Mouse (Mus musculus) neural tube, embryonic 15.5 days (tissue): ENCODE data around the gene Mta3. TPM values are rescaled to one million over a fixed set of nuclear protein-coding genes. Genes with fewer than 3 reads are reported as not detected.

ENCODE experiments used
- ATAC-seq: fragments of 200-750 bp; cut with Nextera tagmentation; 2 replicates; pipeline ENCODE4 v1.8.0; 2017; ENCODE audit warnings: mild to moderate bottlenecking, moderate TSS enrichment, moderate library complexity; ENCODE audit not compliant: low FRiP score
- H3K27ac ChIP-seq: fragments of 300-500 bp; sonication (generic); replicated peaks from 2 replicates; pipeline ENCODE4 v1.5.1; 2015; ENCODE audit warnings: mild to moderate bottlenecking, inconsistent platforms
- H3K27me3 ChIP-seq: fragments of 300-500 bp; sonication (generic); replicated peaks from 2 replicates; pipeline ENCODE4 v1.6.1; 2015; ENCODE audit warnings: inconsistent platforms
- H3K36me3 ChIP-seq: fragments of 300-500 bp; sonication (generic); 2 replicates; pipeline ENCODE4 v1.6.1; 2015; ENCODE audit warnings: inconsistent platforms
- H3K4me1 ChIP-seq: fragments of 300-500 bp; sonication (generic); 2 replicates; pipeline ENCODE4 v1.6.1; 2015; ENCODE audit warnings: inconsistent platforms
- H3K4me2 ChIP-seq: fragments of 300-500 bp; sonication (generic); 2 replicates; pipeline ENCODE4 v1.6.1; 2015; ENCODE audit warnings: inconsistent platforms, mild to moderate bottlenecking, moderate library complexity
- H3K4me3 ChIP-seq: fragments of 300-500 bp; sonication (generic); replicated peaks from 2 replicates; pipeline ENCODE4 v1.5.1; 2015; ENCODE audit warnings: mild to moderate bottlenecking, inconsistent platforms
- H3K9ac ChIP-seq: fragments of 300-500 bp; sonication (generic); replicated peaks from 2 replicates; pipeline ENCODE4 v1.6.1; 2015; ENCODE audit warnings: mild to moderate bottlenecking, inconsistent platforms
- H3K9me3 ChIP-seq: fragments of 300-500 bp; sonication (generic); replicated peaks from 2 replicates; pipeline ENCODE4 v1.6.1; 2016; ENCODE audit warnings: inconsistent platforms
- WGBS: fragments of 180-500 bp; shearing (Covaris S2); methylation state at CpG from one replicate; pipeline ENCODE4 v1.1.7; 2015; ENCODE audit warnings: mixed read lengths; 5-methylcytosine and 5-hydroxymethylcytosine counted together
- polyA plus RNA-seq: library from polyadenylated mRNA; unstranded; fragments of >200 nt; fragmentation: Nextera tagmentation; extraction: Ambion mirVana; gene quantifications from 2 replicates; pipeline ENCODE4 v1.2.1, GENCODE M21; 2015

Mta3 gene
- polyA plus RNA-seq, 1 experiment from 2014 or later: 34.8 TPM

DNA sequence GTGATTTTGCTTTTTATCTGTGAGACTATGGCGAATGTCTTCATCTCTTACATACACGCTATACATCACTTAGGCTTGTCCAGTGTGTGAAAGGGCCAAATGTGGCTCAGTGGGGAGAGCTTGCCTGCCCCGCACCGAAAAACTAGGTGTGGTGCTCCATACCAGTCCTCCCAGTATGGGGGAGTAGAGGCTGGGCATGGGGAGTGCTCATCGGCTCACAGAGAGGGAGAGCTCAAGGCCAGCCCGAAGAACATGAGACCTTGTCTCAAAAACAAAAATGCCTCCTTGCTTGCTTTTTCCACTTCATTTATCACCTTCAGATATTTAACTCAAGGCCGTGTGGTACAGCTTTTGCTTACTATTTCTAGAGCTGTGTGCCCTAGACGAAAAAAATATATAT lies 4.7 kb downstream of the Mta3 start:
- H3K27ac ChIP-seq: no peak overlapping the region
- ATAC-seq: no peak
- peaks cover 20% of the 10 kb centered on the region for H3K36me3 ChIP-seq
- H3K27me3 ChIP-seq: no peaks in the 10 kb centered on the region
- H3K4me3 ChIP-seq: no peak overlapping the region
- H3K4me2 ChIP-seq: no peak overlapping the region
- peaks cover 17% of the 10 kb centered on the region for H3K4me1 ChIP-seq
- no peaks in the 10 kb centered on the region for H3K9me3 ChIP-seq
- 93% methylated on average over 8 of the region's 8 CpGs for WGBS
- no peak overlapping the region for H3K9ac ChIP-seq

DNA sequence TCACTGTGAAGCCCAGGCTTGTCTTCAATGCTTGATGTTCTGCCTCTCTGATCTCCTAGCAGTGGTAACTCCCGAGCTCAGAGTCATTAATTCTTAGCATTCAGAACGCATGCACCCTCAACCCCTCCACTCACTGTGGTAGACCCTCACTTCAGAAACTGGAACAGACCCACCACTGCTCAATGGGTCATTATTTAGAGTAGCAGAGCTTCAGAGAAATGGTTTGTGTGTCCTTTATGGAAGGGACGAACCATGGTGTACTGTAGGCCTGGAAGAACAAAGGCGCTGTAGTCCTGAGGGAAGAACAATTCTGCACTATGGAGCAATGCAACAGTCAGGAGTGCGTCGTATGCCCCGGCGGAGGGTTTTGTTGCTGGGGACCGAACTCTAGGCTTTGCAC lies 6.4 kb downstream of the Mta3 start:
- Histone ChIP-seq H3K27ac (no peak overlapping the region), H3K4me3 (no peak overlapping the region), H3K4me2 (no peak overlapping the region), H3K9me3 (no peaks in the 10 kb centered on the region), H3K27me3 (no peaks in the 10 kb centered on the region), H3K4me1 (peaks cover 6% of the 10 kb centered on the region), H3K36me3 (peaks cover 35% of the 10 kb centered on the region), H3K9ac (no peak overlapping the region)
- no peak for ATAC-seq
- 91% methylated on average over 9 of the region's 9 CpGs for WGBS

DNA sequence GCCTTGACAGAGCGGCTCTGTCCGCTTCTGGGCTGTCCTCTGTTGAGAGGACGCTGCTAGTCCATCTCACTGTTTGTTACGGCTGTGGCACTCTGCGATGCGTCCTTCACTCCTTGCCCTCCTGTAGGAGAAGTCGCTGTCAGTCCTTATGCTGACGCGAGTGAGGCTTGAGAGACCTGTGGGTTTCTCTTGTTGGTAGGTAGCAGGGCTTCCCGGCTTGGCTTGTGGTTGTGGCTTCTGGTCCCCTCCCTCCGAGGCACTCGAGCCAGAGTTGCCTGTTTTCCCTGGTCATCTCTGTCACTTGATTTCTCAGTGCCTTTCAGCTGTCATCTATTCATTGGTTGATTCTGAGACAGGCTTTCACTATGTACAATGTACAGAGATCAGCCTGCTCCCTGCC lies 14.5 kb downstream of the Mta3 start:
- WGBS: 86% methylated on average over 12 of the region's 12 CpGs
- Histone ChIP-seq H3K4me1 (peaks cover 8% of the 10 kb centered on the region), H3K27me3 (no peaks in the 10 kb centered on the region), H3K27ac (no peak overlapping the region), H3K9ac (no peak overlapping the region), H3K36me3 (peaks cover 30% of the 10 kb centered on the region), H3K9me3 (no peaks in the 10 kb centered on the region), H3K4me3 (no peak overlapping the region), H3K4me2 (no peak overlapping the region)
- no peak for ATAC-seq

DNA sequence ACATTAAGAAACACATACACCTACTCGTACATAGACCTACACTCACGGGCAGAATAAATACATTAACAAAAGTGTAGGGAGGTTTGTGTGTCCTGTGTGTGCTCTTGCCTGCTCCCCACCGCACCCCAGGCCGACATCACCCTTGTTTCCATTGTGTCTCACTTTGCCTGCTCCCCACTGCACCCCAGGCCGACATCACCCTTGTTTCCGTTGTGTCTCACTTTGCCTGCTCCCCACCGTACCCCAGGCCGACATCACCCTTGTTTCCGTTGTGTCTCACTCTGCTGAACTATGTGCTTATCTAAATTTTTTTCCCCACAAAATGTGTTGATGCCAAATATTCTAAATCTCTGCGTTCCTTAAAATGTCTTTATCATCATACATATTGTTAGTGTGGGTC lies 15.2 kb downstream of the Mta3 start:
- no peak for ATAC-seq
- Histone ChIP-seq H3K27me3 (no peaks in the 10 kb centered on the region), H3K4me2 (no peak overlapping the region), H3K27ac (no peak overlapping the region), H3K36me3 (peaks cover 26% of the 10 kb centered on the region), H3K4me1 (peaks cover 8% of the 10 kb centered on the region), H3K9me3 (no peaks in the 10 kb centered on the region), H3K9ac (no peak overlapping the region), H3K4me3 (no peak overlapping the region)
- 98% methylated on average over 10 of the region's 10 CpGs for WGBS

DNA sequence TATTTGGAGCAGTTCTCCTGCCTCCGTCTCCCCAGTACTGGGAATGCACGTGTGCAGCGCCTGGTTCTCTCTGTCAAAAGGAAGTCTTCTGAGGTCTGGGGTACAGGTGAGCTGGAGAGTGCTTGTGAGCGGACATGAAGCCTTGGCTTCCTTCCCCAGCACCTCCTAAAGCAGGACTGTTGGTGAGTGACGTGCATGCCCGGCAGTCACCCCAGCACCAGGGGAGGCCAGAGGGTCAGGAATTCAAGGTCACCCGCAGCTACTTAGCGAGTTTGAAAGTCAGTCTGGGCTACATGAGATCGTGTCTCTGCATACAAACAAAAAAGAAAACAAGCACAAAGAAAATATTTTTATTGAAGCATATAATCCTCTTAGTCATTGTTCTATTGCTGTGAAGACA lies 17.1 kb downstream of the Mta3 start:
- Histone ChIP-seq H3K9ac (no peak overlapping the region; the same call in 1 of the 2 replicates), H3K27ac (peak overlapping the region; percentile 45; the same call in 1 of the 2 replicates), H3K36me3 (peaks cover 7% of the 10 kb centered on the region), H3K9me3 (no peaks in the 10 kb centered on the region), H3K4me3 (no peak overlapping the region), H3K4me2 (no peak overlapping the region), H3K4me1 (peaks cover 8% of the 10 kb centered on the region), H3K27me3 (no peaks in the 10 kb centered on the region)
- no peak for ATAC-seq
- 77% methylated on average over 9 of the region's 9 CpGs for WGBS

DNA sequence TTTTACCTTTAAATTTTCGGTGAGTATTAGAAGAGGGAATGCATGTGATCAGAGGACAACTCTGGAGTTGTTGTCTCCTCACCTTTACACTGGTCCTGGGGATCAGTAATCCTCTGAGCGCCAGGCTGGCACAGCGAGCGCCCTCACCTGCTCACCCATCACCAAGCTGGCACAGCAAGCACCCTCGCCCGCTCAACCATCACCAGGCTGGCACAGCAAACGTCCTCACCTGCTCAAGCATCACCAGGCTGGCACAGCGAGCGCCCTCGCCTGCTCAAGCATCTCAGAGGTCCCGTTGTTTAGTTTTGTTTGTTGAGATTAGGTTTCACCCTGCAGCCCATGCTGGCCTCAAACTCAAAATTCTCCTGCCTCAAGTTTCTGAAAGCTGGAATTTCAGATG lies 20.5 kb downstream of the Mta3 start:
- ATAC-seq: no peak
- H3K36me3 ChIP-seq: no peaks in the 10 kb centered on the region

DNA sequence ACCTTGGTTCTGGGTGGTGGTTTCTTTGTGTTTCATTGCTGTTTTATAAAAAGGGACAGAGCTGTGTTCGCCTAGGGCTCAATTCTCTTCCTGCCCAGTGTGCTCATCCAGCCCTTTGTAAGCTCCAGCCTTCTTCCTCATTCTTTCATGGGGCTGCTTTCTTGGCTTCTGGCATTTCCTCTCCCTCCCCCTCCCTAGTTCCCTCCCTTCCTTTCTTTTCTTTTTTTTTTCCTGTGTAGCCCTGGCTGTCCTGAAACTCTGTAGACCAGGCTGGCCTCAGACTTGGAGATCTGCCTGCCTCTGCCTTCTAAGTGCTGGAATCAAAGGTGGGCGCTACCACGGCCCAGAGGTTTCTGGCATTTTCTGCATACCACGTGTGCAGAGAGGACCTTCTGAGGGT lies 21.7 kb downstream of the Mta3 start:
- H3K4me1 ChIP-seq: peaks cover 4% of the 10 kb centered on the region
- H3K4me2 ChIP-seq: no peak overlapping the region
- H3K27ac ChIP-seq: no peak overlapping the region
- ATAC-seq: no peak
- H3K4me3 ChIP-seq: no peak overlapping the region
- no peaks in the 10 kb centered on the region for H3K27me3 ChIP-seq
- 94% methylated on average over 4 of the region's 4 CpGs for WGBS
- H3K36me3 ChIP-seq: no peaks in the 10 kb centered on the region
- no peak overlapping the region for H3K9ac ChIP-seq
- no peaks in the 10 kb centered on the region for H3K9me3 ChIP-seq

More for the DNA sequence above, 20.5 kb downstream of the Mta3 start:
- Histone ChIP-seq H3K9ac (no peak overlapping the region), H3K27ac (no peak overlapping the region), H3K4me2 (no peak overlapping the region), H3K27me3 (no peaks in the 10 kb centered on the region), H3K4me3 (no peak overlapping the region), H3K4me1 (peaks cover 8% of the 10 kb centered on the region), H3K9me3 (no peaks in the 10 kb centered on the region)
- WGBS: 94% methylated on average over 11 of the region's 11 CpGs

DNA sequence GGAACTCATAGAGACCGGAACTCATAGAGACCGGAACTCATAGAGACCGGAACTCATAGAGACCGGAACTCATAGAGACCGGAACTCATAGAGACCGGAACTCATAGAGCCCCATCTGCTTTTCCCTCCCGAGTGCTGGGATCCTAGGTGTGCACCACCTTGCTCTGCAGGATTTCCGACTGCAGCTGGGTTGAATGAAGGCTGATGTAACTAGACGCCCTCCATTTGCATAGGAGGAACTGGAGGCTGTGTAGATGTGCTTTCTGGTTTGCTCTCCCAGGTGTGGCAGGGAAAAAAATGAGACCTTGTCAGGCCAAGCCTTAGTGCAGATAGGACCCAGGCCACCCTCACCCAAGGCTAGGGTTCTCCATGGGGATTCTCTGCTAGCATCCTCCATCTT lies 23.1 kb downstream of the Mta3 start:
- Histone ChIP-seq H3K9ac (no peak overlapping the region), H3K4me1 (no peaks in the 10 kb centered on the region), H3K4me2 (no peak overlapping the region), H3K27ac (no peak overlapping the region), H3K36me3 (no peaks in the 10 kb centered on the region), H3K4me3 (no peak overlapping the region), H3K9me3 (no peaks in the 10 kb centered on the region), H3K27me3 (no peaks in the 10 kb centered on the region)
- 96% methylated on average over 9 of the region's 9 CpGs for WGBS
- ATAC-seq: no peak

DNA sequence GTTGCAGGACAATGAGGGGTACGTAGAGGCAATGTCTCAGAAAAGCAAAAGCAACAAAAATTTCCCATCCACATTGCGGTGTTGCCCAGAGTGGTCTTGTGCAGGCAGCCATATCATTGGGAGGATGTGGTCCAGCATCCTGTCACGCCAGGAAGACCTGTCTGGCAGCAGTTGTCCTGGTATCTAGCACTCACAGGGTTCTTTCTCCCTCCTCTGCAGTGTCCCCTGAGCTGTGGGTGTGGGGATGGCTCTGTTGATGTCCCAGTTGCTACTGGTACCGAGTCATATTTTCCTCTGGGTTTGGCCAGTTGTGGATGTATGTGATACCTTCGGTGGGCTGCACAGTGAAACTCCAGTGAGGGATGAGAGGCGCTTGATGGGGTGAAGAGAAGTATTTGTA lies 24.2 kb downstream of the Mta3 start:
- Histone ChIP-seq H3K36me3 (no peaks in the 10 kb centered on the region), H3K4me2 (no peak overlapping the region), H3K27ac (no peak overlapping the region), H3K27me3 (no peaks in the 10 kb centered on the region), H3K9ac (no peak overlapping the region), H3K9me3 (no peaks in the 10 kb centered on the region), H3K4me1 (peaks cover 4% of the 10 kb centered on the region; the same call in 1 of the 2 replicates), H3K4me3 (no peak overlapping the region)
- ATAC-seq: no peak
- 94% methylated on average over 6 of the region's 6 CpGs for WGBS

DNA sequence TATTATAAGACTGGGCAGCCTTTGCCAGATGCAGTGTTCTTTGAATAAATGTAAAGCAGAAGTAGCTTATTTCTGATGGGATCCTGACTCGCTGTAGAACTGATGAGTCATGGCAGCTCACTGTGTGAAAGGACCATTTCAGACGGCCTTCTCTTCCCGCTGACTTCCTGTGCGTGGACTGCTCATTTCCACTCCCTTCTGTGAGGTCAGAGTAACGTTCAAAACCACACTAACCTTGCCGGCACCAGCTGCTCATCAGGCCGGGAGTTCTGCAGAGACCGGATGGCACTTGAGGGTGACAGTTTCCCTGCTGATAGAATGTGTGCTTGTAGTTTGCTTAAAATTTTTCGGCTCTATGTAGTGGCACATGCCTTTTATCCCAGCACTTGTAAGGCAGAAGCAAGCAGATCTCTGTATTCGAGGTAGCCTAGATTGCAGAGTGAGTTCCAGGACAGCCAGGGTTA lies 26.2 kb downstream of the Mta3 start:
- no peaks in the 10 kb centered on the region for H3K27me3 ChIP-seq
- no peak overlapping the region for H3K27ac ChIP-seq
- H3K4me2 ChIP-seq: no peak overlapping the region
- H3K36me3 ChIP-seq: no peaks in the 10 kb centered on the region
- no peak for ATAC-seq
- H3K4me3 ChIP-seq: no peak overlapping the region
- WGBS: 68% methylated on average over 10 of the region's 10 CpGs
- H3K9ac ChIP-seq: no peak overlapping the region
- no peaks in the 10 kb centered on the region for H3K9me3 ChIP-seq
- peaks cover 4% of the 10 kb centered on the region; the same call in 1 of the 2 replicates for H3K4me1 ChIP-seq

DNA sequence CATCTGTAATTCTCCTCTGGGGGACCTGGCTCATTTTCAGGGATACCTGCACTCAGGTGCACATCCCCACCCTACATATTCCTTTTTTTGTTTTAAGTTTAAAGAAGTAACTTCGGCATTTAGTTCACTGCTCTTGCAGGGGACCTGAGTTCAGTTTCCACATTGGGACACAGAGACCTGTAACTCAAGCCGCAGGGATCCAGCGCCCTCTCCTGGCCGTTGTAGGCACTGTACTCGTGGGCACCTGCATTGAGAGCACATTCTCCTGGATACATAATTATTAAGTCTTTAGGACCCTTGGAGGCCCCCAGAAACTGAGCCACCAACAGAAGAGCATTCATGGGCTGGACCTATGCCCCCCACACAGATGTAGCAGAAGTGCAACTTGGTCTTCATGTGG lies 26.8 kb downstream of the Mta3 start:
- no peak for ATAC-seq
- Histone ChIP-seq H3K9ac (no peak overlapping the region), H3K9me3 (no peaks in the 10 kb centered on the region), H3K27ac (no peak overlapping the region), H3K4me3 (no peak overlapping the region), H3K4me2 (no peak overlapping the region), H3K4me1 (peaks cover 4% of the 10 kb centered on the region; the same call in 1 of the 2 replicates), H3K27me3 (no peaks in the 10 kb centered on the region), H3K36me3 (no peaks in the 10 kb centered on the region)
- WGBS: 48% methylated on average over 5 of the region's 5 CpGs

DNA sequence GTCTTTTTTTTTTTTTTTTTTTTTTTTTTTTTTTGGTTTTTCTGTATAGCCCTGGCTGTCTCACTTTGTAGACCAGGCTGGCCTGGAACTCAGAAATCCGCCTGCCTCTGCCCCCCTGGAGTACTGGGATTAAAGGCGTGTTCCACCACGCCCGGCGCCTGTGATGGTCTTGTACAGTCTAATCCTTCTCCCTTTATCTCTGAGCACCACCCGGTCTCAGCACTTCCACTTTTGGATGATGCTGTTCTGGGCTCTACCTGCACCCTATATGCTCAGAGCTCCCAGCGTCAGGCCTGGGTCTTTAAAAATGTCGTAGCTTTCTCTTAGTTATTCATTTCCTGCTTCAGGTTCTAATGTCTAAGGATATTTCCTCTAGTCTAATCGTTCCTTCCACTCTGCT lies 30.7 kb downstream of the Mta3 start:
- WGBS: 92% methylated on average over 9 of the region's 9 CpGs
- Histone ChIP-seq H3K4me1 (peaks cover 8% of the 10 kb centered on the region; the same call in 1 of the 2 replicates), H3K4me3 (no peak overlapping the region), H3K9me3 (no peaks in the 10 kb centered on the region), H3K36me3 (peaks cover 9% of the 10 kb centered on the region), H3K27ac (no peak overlapping the region), H3K27me3 (no peaks in the 10 kb centered on the region), H3K4me2 (no peak overlapping the region), H3K9ac (no peak overlapping the region)
- no peak for ATAC-seq

DNA sequence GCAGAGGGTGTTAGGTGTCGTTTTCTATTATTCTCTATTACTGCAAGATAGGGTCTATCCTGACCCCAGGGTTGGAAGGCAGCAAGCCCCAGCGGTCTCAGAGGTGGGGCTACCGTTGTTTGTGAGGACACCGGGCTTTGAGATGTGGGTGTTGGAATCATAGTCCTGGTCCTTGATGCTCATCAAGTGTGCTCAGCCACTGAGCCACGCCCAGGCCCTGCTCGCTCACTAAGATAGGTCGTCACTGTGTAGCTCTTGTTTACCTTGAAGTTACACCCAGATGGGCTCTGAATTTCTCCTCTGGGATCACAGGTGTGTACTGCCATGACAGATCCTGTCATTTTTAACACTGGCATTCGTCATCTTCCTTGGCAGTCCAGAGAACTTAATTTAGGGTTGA lies 31.8 kb downstream of the Mta3 start:
- WGBS: 89% methylated on average over 8 of the region's 8 CpGs
- Histone ChIP-seq H3K4me3 (no peak overlapping the region), H3K9ac (no peak overlapping the region), H3K27me3 (no peaks in the 10 kb centered on the region), H3K9me3 (no peaks in the 10 kb centered on the region), H3K4me1 (peaks cover 8% of the 10 kb centered on the region; the same call in 1 of the 2 replicates), H3K36me3 (peaks cover 9% of the 10 kb centered on the region), H3K4me2 (no peak overlapping the region), H3K27ac (no peak overlapping the region)
- ATAC-seq: no peak
